Mouse (Mus musculus) ovary, postnatal 36 days (tissue): ENCODE measurements around the gene Samd11.

ENCODE experiments used
- DNase-seq: peaks from one replicate; pipeline ENCODE4 v3.0.0; 2022; ENCODE audit warnings: low spot score, mixed read lengths

Gene Samd11

DNA sequence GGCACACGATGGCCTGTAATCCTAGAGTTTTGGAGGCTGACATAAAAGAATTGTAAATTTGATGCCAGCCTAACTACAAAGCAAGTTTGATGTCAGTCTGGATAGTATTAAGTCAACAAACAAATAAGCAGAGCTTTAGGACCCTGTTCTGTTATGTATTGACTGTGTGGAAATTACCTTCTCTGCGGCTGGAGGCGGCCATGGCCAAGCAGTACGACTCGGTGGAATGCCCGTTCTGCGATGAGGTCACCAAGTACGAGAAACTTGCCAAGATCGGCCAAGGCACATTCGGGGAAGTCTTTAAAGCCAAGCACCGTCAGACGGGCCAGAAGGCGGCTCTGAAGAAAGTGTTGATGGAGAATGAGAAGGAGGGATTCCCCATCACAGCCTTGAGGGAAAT, 42.3 kb downstream of the Samd11 start:
- DNase-seq: no peak

- no peak for DNase-seq
These were observed 45.4 kb downstream of the Samd11 start for GRCm38 (mm10) chr4:156209963-156210635.

DNA sequence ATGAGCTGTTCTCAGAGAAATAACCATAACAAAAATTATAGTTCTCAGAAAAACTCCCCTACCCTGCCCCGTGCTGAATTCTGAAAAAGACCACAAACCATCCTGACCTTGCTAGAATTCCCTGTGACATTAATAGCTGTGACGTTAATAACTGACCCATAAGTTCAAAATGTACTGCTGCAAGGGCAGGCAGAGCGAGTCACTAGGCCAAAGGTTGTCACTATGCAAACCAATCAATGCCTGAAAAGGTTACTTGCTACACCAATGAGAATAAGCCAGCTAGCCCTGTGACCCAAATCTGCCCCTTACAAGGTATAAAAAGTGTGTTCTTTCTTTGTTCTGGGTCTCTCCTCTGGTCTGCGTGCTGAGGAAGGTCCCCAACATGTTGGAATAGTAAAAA, 46.6 kb downstream of the Samd11 start:
- DNase-seq: no peak

GRCm38 (mm10) chr4:156203413-156204131, 51.9 kb downstream of the Samd11 start:
- no peak for DNase-seq

- peak; percentile 69 for DNase-seq
These were observed 52.5 kb downstream of the Samd11 start, which contains the start of gene AW011738 for GRCm38 (mm10) chr4:156203001-156203412. AW011738 (plus strand) TSS chr4:156203304.

GRCm38 (mm10) chr4:156202462-156202893, 53.0 kb downstream of the Samd11 start:
- DNase-seq: no peak

- no peak for DNase-seq
These were observed 54.6 kb downstream of the Samd11 start, which contains the start of gene Isg15 for GRCm38 (mm10) chr4:156200623-156201475. Isg15 (minus strand) TSS chr4:156200818.

GRCm38 (mm10) chr4:156197829-156198205, 57.6 kb downstream of the Samd11 start:
- DNase-seq: peak; percentile 86

GRCm38 (mm10) chr4:156197131-156197828, 58.2 kb downstream of the Samd11 start, which contains the start of gene Agrn:
Agrn (minus strand) TSS chr4:156197488.
- peak; percentile 80 for DNase-seq
